Mouse (Mus musculus): ENCODE measurements around the gene Impg1. TPM values are rescaled to one million over a fixed set of nuclear protein-coding genes. Genes with fewer than 3 reads are reported as not detected.
"Not testable (repeated sequence)": the region's sequence is repeated elsewhere in the genome, so short reads cannot be mapped to it uniquely, and the experiment has no call there.

Impg1 gene
- total RNA-seq, 2 experiments from 2014 or later = not detected

DNA sequence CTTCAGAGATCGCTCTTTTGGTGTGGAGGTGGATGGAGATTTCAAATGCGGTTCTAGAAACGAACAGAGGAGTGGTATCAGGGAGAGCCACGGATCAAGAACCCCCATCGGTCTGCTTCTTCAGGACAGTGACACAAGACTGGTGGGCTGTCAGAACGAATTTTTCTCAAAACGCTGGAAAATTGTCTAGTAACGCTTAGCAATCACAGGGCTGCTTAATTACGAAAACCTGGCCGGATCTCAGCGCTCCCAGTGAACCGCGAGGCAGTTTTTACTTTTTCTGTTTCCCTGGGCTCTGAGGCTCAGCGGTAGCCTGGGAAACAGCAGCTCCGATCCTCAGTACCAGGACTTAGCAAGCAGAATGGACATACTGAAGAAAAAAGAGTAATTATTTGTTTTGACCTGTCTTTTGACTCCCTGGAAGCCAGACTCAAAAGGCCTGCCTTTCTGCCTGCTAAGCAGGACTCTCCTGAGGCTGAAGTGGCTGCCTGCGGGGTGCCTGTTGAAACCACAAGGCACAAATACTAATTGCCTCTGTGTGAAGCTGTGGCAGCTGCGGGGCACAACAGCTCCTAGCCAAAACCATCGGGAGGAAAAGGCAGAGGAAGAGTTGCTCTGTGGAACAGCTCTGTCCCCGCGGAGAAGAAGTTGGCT lies 113.5 kb downstream of the Impg1 start:
- ATAC-seq (replicated peaks; ENCODE audit: low FRiP score, poor library complexity, severe bottlenecking) = no peak

DNA sequence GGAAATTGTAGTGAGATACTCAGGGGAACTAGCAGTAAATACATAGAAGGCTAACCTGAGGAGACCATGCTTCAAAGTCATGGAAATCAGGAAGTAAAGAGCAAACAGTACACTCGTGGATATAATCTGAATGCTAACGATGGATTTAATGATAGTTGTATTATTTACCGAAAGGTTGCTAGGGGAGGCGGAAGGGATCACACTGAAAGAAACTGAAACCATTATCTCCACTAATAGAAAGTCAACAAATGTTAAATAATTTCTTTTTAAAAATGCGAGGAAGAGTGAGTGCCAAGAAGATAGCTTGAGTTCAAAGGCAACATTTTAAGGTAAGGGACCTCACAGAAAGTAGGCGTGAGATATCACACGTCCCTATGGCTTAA lies 114.0 kb downstream of the Impg1 start:
- ATAC-seq (replicated peaks; ENCODE audit: low FRiP score, poor library complexity, severe bottlenecking) = no peak

DNA sequence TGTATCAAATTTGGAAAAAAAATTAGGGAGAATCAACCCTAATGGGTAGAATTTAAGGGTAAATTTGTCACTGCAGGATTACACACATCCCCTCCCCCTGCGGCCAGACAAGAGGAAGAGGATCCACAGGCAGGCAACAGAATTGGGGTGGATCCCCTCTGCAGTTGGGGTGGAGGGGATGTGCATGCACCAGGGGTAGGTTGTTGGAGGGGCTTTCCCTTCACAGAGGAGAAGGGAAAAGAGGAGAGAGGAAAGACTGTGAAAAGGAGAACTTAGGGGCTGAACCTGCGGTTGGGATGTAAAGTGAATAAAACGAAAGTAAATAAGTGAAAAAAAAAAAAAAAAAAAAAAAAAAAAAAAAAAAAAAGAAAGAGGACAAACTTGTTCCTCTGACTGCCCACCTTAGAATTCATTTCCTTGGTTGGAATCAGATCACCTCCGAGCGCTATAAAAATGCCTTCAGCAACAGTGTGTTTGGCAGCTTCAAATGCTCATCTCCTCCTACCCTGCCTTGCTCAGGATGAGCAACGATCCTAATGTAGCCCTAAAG lies 120.8 kb downstream of the Impg1 start:
- ATAC-seq (replicated peaks; ENCODE audit: low FRiP score, poor library complexity, severe bottlenecking) = no peak

DNA sequence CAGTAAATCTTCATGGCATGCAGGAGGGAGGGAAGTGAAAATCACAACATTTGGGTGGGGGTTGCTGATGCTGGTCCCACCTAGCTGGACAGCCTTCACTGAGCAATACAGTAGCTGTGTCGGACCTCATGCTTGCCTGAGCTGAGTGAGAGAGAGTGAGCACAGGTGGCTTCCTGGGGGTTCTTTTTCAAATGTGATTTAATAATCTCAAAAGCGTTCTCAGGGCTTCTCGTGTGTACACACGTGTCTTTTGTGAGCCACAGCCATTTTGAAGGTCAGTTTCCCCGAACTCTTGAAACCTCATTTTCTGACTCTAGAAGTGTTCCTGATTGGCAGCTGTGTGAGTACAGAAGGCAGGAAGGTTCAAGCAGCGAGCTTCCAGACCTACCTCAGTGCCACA lies 122.8 kb downstream of the Impg1 start:
- no peak for ATAC-seq (replicated peaks; ENCODE audit: low FRiP score, poor library complexity, severe bottlenecking)

DNA sequence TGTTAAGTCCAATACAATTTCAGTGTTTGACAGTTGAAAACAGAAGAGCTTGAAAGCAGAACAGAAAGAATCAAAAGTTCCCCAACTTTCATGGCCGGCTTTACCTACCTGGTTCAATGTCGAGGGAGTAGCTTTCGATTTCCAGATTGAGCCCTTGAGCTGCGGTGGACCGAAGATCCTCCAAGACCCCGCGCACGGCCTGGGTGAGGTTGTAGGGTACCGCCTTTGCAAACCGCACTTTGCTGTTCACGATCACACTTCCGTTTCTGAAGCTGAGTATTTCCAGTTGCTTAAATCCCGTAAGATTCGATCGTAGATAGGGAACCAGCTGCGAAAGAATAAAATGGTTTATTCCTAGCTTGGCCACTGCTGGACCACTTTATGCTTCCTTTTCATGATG lies 123.5 kb downstream of the Impg1 start:
- no peak for ATAC-seq (replicated peaks; ENCODE audit: low FRiP score, poor library complexity, severe bottlenecking)

DNA sequence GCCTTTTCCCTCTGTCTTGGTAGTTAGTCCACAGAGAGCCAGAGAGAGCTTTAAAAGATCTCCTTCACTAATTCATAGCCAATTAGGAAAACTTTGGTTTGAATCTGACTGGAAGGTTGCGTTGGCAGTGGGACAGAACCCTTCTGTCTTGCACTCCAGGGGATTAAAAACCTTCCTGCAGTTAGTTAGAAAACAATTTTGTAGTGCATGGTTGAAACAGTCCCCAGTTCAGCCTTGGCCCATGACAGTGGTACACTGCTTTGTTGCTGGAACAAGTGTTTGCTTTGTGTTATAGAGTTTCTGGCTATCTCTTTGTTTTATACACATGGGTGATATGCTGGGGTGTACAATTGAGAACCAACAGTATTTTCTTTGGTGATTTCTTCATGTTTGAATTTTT lies 124.4 kb downstream of the Impg1 start:
- no peak for ATAC-seq (replicated peaks; ENCODE audit: low FRiP score, poor library complexity, severe bottlenecking)

DNA sequence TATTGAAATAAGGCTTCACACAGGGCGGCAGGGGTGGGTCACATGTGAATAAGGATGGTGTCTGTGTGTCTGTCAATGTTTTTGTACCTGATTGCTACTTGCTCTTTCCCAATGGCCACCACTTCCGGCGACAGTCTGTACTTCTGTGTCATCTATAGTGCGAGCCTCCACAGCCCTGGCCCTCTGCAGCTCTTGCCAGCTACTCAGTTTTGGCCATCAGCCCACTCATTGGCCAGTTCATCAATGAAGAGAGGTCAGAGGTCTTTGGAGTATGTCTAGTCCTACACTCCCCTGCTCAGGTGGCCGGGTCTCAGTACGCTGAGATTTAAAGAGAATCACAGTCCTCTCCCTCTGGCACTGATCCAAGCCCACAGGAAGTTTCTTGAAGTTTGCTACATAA lies 127.3 kb downstream of the Impg1 start:
- no peak for ATAC-seq (replicated peaks; ENCODE audit: low FRiP score, poor library complexity, severe bottlenecking)

DNA sequence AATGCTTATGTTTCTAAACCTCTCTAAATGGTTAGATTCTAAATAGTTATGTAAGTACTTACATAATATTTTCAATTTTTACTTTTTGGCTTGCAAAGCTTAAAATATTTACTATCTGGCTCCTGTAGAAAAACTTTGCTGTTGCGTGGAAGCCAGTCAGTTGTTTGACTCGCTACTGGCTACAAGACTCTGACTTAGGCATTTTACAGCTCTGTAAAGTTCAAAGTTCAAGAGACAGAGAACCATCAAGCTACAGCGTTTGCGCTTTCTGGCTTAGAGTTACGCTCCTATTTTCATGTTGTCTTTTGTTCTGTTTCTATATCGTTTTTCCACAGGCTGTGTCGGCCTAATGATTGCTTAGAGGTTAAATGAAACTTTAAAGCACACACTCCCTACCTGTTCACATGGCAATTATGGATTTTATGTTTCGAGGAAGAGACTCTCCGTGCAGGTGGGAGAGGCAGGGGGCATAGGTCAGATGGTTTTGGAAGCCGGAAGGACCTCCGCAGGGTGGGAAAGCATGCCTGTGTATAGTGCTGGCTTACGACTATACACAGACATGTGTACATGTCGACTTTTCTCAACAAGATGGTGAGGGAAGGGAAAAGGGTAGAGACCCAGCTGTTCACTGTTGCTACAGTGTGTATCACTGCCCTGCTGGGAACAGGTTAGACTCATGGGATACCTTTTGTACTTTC lies 129.5 kb downstream of the Impg1 start:
- ATAC-seq (replicated peaks; ENCODE audit: low FRiP score, poor library complexity, severe bottlenecking) = no peak

DNA sequence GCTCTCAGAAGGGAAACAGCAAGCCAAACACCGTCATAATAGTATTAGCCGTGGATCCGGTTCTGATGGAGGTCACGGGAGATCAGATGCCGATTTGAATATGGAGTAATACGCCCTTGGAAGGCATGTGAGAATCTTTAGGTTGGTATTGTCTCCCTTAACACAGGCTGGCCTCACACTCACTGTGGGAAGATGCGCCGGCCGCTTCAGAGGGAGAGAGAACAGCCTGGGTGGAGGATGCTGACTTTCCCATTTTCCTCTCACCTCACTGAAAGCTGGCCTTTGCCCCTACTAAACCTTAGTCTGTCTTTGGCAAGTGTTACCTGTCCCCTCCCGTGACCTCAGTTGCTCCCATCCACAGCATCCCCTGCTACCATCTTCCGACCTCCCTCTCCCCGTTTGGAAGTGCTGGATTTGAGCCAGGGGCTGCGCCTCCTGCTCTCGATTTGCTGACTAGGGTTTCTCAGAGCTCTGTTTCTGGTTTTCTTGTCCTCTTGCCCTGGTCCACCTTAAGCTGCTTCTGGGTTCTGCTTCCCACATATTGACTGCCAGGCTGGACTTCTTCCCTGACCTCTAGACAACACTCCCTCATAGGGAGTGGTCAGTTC lies 131.2 kb downstream of the Impg1 start:
- no peak for ATAC-seq (replicated peaks; ENCODE audit: low FRiP score, poor library complexity, severe bottlenecking)

DNA sequence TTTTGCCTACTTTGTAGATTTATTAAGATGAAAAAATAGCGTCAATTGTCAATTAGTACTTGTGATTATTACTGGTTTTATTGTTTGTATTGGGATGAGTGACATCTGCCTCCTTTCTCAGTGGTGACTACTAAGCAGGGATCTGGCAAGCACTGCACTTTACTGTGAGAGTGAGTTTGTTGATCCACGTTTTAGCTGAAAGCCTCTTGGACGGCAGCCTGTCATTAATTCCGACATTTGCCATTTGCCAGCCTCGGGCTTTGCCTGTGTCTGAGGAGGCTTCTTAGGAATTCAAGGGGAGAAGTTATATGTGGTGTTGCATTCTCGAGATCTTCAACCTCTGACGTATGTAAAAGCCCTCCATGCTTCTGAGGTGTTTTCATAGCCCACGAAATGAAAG lies 131.8 kb downstream of the Impg1 start:
- ATAC-seq (replicated peaks; ENCODE audit: low FRiP score, poor library complexity, severe bottlenecking) = no peak

DNA sequence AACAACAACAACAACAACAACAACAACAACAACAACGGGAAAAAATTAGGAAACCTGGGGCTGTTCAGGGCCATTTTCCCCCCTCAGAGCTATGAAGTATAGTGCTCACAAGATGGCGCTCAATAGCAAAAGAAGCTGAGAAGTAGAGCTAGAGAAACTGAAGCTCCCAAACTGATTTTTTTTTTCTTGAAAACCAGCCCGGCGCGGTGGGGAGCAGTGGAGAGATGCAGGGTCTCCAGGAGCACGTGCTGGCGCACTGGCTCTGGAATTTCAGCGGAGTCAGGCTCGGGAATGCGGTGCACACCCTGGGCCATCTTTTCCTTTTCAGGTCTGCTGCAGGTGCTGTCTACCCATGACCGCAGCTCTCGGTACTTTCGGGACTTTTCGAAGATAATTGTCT lies 133.1 kb downstream of the Impg1 start:
- no peak for ATAC-seq (replicated peaks; ENCODE audit: low FRiP score, poor library complexity, severe bottlenecking)

DNA sequence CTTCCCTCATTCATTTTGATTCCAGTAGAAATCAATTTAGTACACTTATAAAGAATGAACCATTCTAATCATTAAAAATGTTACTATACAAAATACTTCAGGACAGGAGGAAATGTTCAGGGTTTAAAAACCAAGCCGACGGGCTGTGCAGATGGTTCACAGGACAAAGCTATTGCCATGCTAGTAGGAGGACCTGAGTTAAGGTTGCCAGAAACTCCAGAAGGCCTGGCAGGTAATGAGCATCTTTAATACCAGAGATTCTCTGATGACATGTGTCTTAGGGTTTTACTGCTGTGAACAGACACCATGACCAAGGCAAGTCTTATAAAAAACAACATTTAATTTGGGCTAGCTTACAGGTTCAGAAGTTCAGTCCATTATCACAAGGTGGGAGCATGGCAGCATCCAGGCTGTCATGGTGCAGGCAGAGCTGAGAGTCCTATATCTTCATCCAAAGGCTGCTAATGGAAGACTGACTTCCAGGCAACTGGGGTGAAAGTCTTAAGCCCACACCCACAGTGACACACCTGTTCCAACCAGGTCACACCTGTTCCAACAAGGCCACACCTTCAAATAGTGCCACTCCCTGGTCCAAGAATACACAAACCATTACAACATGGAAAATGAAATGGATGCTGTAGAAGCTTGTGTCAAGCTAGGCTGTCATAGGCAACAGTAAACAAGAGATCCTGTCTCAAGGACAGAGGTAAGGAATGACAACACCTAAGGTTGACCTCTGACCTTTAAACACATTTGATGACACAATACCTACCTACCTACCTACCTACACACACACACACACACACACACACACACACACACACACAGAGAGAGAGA lies 144.0 kb downstream of the Impg1 start:
- not testable (repeated sequence) for ATAC-seq (replicated peaks; ENCODE audit: low FRiP score, poor library complexity, severe bottlenecking)

DNA sequence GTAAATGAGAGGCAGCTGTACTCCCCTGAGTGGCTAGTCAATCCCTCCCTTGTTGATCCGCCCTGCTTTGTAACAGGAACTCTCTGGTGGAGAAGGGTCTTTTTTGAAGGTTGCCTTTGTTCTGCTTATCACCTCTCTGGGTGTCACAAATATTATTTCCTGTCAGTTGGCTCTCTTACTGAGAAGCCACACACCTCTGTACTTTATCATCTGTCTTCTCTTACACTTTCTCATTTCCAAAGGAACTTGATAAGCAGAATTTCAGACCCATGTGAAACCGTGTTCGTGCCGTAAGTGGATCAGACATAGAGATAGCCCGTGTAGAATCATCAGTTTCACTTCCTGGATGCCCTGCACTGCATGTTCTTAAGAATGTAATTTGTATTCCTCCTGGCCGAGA lies 147.3 kb downstream of the Impg1 start:
- ATAC-seq (replicated peaks; ENCODE audit: low FRiP score, poor library complexity, severe bottlenecking) = no peak

DNA sequence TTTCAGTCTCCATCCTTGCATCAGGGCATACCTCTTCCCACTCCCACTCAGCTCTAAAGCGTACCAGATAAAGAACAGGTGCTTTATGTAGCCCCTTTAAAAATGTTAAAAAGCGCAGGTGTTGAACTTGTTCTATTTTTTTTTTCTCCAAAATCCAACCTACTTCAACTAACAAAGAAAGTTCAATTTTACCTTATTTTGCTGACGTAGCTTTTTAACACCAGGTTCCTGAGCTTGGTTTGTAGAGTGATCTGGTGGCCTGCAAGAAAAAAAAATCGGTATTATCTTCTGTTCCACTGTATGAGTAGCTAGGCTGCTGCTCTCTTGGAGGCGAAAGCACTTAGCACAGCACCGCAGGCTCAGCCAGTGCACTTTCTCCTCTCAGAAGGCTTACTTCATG lies 149.4 kb downstream of the Impg1 start:
- no peak for ATAC-seq (replicated peaks; ENCODE audit: low FRiP score, poor library complexity, severe bottlenecking)

DNA sequence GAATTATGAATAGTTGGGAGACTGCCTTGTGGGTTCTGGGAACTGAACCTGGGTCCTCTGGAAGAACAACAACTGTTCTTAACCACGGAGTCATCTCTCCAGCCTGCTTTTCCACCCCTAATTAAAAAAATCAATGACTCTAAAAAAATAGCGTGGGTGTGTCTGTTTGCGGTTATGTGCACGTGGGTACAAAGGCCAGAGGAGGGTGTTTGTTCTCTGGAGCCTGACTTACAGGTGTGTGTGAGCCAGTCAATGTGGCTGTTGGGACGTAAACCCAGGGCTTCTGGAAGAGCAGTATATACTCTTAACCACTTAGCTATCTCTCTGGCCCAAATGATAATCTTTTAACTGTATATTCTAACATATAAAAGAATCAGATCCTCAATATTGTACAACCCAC lies 151.7 kb downstream of the Impg1 start:
- no peak for ATAC-seq (replicated peaks; ENCODE audit: low FRiP score, poor library complexity, severe bottlenecking)

DNA sequence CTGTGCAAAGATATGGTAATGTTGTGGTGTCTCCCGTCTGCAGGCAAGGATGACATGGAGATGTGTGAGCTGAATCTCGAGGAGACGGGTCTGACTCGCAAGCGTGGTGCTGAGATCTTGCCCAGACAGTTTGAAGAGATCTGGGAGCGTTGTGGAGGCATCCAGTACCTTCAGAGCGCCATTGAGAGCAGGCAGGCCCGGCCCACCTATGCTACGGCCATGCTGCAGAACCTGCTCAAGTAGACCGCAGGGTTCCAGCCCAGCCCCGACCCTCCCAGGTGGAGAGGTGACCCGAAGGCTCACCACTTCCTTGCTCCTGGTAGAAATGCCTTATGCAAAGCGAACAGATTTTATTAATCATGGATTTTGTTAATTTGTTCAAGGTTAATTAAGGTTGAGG lies 157.7 kb downstream of the Impg1 start:
- no peak for ATAC-seq (replicated peaks; ENCODE audit: low FRiP score, poor library complexity, severe bottlenecking)

DNA sequence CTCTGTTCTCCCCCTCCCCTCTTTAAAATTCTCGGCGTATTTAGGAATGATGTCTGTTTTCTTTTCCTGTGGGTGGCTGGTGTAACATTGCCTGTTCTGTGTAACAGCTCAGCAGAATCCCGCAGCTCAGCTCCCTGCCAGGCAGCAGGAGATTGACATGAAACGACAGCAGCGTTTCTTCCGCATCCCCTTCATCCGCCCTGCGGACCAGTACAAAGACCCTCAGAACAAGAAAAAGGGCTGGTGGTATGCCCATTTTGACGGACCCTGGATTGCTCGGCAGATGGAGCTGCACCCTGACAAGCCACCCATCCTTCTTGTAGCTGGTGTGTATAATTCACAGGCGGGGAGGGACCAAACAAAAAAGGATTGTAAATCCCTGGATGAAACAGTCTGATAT lies 158.4 kb downstream of the Impg1 start:
- no peak for ATAC-seq (replicated peaks; ENCODE audit: low FRiP score, poor library complexity, severe bottlenecking)

DNA sequence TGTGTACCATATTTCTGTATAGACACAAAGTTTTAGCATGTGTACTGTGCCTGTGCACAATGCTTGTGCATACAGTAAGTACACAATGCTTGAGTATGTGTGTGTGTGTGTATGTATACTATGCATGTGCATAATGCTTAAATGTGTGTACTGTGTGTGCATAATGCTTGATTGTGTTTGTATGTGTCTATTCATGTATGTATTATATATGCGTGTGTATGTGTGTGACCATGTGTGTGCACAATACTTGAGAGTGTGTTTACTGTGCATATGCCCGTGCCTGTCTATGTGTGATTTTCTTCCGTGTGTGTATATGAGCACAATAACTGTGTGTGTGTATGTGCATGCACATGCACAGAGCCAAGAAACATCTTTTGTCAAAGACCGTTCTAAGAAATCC lies 158.9 kb downstream of the Impg1 start:
- ATAC-seq (replicated peaks; ENCODE audit: low FRiP score, poor library complexity, severe bottlenecking) = no peak

DNA sequence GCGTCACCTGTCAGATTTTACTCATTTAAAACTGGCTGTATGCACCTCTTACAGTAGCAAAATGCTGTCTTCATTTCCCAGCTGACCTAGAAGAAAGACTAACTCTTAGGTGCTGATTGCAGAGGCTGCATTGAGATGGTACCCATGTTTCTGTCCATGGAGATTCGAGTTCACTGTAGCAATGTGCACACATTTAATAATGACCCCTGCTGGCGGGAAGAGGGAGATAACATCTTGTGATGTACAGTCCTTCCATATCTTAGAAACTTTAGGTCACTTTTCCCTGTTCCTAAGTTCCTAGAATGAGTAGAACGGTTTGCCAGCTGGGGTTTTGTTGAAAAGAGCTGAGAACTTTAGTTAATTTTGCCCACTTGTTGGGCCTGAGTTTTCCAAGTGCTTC lies 161.8 kb downstream of the Impg1 start:
- no peak for ATAC-seq (replicated peaks; ENCODE audit: low FRiP score, poor library complexity, severe bottlenecking)

DNA sequence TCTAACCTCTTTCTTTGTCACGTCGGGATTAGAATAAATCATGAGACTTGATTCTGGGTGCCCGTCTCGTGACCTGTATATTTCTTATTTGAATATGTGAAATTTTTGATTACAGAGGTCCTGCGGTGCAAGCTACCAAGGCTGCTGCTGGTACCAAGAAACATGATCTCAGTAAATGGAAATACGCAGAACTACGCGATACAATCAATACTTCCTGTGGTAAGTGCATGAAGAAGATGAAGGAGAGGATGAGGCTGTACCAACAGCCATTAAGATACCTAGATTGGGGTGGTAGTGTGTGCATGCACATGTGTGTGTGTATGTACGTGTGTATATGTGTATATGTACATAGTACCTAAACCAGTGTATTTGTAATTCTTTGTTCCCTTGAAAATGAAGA lies 166.2 kb downstream of the Impg1 start:
- no peak for ATAC-seq (replicated peaks; ENCODE audit: low FRiP score, poor library complexity, severe bottlenecking)

Measured in erythroblast, adult 5-6 weeks (primary cell).